Mouse (Mus musculus) erythroblast, adult 5-6 weeks (primary cell): ENCODE data around the gene Syn3. TPM values are rescaled to one million over a fixed set of nuclear protein-coding genes. Genes with fewer than 3 reads are reported as not detected.
"Not testable (repeated sequence)": the region's sequence is repeated elsewhere in the genome, so short reads cannot be mapped to it uniquely, and the experiment has no call there.

Experiments
- ATAC-seq: replicated peaks from 2 replicates; pipeline ENCODE4 v1.8.0; 2016; ENCODE audit warnings: moderate number of reproducible peaks, mild to moderate bottlenecking, moderate TSS enrichment, inconsistent platforms; ENCODE audit not compliant: poor library complexity, low FRiP score, severe bottlenecking
- total RNA-seq, 2 experiments: library from RNA; stranded (forward) in 1 of 2; stranded (reverse) in 1 of 2; fragments of 150-400 nt in 1 of 2; fragments of 200-764, 138-1000 nt in 1 of 2; gene quantifications; 2 replicates each; pipeline versions ENCODE4 v1.2.3 to v1.2.4; 2015 to 2017; ENCODE audit warnings: low replicate concordance in 2 of 2

The Syn3 gene
- total RNA-seq, 2 experiments from 2014 or later, result 0.77 TPM; not detected in 1

DNA sequence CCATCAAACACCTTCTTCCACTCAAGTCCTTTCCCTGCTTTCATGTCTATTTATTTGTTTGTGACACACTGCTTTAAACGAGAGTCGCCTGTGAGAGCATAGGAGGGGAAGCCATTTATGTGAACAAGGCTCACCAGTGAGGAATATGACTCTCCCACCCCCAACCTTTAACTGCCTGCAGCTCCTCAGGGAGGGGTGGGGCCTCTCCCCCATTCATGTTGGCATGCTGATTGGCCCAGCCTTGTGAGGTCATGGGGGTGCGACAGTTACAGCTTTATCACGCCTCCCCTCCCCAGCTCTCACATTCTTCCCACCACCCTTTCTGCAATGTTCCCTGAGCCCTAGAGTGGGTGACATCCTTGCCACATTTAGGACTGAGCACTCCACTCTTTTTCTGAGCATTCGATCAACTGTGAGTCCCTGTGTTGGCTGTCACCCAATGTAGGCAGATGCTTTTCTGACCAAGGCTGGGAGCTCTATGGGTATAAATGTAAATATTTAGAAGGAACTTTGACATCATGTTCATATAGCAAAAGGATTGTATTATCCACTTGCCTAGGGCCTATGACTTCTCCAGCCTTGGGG is 361.0 kb downstream of the Syn3 start:
- no peak for ATAC-seq

DNA sequence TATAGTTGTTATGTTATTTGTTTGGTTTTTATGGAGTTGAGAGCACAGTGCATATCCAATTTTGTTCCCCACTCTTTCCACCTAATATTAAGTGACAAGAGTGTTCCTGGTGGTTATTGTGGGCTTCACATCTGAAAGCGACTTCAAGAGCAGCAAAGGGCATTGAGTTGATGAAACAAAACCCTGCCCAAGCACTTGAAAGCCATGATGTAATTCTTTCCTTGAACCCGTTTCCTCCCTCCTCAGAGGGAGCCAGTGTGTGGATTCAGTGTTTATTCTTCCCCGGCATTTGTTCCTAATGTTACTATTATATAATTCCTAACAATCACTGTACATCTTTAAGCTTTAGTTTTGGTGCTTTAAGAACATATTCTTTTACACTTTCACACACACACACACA is 361.6 kb downstream of the Syn3 start:
- no peak for ATAC-seq

DNA sequence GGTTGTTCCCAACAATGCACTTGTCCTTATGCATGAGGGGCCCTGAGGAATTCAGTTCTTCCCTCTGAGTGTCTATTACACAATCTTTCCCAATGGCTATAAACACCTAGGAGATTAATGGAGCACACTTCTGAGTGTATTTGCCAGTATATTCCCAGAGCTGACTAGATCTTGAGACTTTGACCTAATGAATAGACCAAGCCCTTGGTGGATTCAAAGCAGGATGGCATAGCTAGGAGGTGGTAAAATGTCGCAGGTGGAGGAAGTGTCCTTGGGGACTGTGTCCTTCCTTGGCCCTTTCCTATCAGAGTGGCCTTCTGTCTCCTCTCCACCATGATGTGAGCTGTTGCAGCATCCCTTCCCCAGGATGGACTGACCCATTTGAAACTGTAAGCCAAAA is 362.4 kb downstream of the Syn3 start:
- no peak for ATAC-seq

DNA sequence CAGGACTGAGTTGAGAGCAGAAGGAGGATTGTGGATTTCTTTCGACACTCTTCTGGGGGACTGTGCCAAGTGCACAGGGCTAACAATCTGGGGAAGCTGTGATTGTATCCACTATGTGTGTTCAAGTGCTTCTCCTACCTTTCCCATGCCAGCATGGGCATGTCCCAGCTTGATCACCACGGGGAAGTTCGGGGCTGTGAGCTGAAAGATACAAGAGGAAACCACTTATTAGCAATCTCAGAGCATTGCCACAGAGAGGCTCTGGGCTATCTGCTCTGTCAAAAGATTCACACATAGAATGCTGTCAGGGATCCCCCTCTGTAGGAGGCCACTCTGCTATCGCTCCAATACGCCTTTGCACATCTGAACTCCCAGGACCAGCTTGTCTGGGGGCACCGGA is 363.8 kb downstream of the Syn3 start:
- no peak for ATAC-seq

GRCm38 (mm10) chr10:86134336-86134735 is 364.4 kb downstream of the Syn3 start:
- no peak for ATAC-seq

DNA sequence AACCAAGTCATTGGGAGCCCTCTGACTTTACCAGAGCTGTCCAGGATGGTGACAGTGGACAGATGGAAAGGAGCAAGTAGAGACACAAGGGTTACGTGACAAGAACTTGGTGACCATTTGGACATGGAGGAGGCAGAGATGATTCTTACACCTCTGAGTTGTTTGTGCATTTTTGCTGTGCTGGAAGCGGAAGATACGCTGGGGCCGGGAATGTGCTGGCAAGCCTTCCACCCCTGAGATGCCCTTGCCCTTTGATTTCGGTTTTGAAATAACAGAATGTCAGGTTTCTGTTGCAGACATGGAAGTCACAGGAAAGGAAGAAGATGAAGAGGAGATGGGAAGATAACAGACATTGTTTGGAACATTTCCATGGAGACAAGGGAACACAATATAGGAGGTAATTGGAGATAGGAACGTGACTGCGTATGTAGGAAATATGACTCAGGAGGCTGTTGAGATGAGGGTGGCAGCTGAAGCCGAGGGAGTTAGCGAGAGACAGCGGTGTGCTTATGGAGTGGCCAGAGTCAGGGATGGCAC is 366.2 kb downstream of the Syn3 start:
- no peak for ATAC-seq

GRCm38 (mm10) chr10:86129046-86129445 is 369.6 kb downstream of the Syn3 start:
- no peak for ATAC-seq

DNA sequence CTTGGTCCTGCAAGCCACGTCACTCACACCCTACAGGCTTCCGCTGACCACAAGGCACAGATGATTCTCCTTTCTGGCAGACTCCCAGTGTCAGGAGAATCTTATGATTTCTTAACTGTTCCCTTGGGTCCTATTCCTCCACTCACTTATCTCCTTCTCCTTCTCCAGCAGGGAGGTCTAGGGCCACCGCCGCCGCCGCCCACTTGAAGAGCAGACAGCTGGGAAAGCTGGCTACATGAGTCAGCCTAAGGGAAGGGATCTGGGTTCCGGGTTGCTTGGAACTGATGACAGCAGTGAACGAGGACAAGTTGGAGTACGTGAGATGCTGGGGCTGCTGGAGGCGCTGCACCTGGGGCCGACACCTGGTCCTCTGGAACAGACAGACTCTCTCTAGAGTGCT is 372.2 kb downstream of the Syn3 start:
- no peak for ATAC-seq

DNA sequence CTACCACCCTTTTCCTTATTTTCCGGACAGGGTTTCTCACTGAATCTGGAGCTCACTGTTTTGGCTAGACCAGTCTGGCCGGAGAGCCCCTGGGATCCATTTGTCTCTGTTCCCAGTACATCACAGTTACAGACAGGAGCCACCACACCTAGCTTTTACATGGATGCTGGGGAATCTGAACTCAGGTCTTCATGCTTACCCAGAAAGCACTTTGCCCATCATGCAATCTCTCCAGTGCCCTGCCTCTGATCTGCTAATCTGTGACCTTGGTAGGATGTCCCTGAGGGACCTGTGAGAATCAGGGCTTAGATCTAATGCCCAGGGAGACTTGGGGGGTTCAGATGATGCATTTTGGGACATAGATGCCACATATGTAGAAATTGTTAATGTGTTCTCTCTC is 373.3 kb downstream of the Syn3 start:
- no peak for ATAC-seq

- ATAC-seq, result no peak
These were observed 374.6 kb downstream of the Syn3 start for GRCm38 (mm10) chr10:86124115-86124514.

GRCm38 (mm10) chr10:86123224-86123623 is 375.5 kb downstream of the Syn3 start:
- no peak for ATAC-seq

- not testable (repeated sequence) for ATAC-seq
These were observed 376.2 kb downstream of the Syn3 start for GRCm38 (mm10) chr10:86122456-86122855.

DNA sequence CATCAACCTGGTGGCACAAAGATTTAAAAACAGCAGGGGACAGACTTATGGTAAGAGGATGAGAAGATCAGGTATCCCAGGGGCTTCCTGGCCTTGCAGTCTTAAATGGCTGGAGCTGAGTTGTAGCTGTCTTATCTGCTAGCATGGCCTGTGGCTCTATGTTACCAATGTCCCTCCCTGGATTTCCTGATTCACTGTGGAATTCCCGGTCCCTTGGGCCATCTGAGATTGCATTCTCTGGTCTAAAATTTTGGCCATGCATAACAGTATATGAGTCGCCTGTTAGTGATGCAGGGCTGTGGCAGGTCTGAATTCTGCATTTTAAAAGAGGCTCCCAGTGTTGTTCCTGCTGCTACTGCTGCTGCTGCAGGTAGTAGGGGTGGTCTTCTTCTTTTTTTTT is 382.4 kb downstream of the Syn3 start:
- no peak for ATAC-seq

GRCm38 (mm10) chr10:86114431-86114848 is 384.3 kb downstream of the Syn3 start:
- no peak for ATAC-seq

- no peak for ATAC-seq
These were observed 389.9 kb downstream of the Syn3 start for GRCm38 (mm10) chr10:86108797-86109196.

GRCm38 (mm10) chr10:86107681-86108080 is 391.0 kb downstream of the Syn3 start:
- no peak for ATAC-seq

DNA sequence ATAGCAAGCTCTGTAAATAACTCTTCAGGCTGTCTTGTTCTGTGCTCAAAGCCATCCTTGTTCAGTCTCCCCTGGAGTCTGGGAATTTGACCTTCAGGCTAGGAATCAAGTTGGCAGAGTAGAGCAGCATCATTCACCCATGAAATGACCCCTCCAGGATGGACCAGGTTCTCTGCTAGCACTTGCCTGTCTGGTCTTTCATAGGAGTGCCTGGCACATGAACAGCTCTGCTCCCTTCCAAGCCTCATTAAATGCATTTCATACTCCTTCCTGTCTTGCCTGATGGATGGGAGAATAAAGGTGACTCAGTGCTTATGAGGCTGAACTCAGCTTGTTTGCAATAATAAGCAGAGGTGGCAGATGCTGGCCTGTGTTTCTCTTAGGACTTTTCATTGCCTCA is 394.7 kb downstream of the Syn3 start:
- no peak for ATAC-seq

GRCm38 (mm10) chr10:86100281-86100851 is 398.3 kb downstream of the Syn3 start:
- no peak for ATAC-seq

DNA sequence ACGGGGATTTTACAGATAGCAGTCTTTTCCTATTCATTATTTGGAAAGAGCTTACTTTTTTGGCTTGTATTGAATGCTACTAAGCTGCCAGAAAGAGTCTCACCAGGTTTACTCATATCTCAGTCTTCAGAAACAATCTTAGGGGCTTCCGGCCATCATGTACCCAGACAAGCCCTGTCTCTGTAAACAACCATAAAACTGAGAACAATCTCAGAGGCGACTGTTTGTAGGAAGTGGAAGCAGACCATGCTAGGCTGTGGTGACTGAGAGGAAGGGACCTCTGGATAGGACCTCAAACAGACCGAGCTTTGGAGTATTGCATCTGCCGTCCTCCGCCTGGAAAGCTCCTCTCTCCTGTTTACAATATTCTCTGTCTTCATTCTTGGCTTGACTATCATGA is 400.3 kb downstream of the Syn3 start:
- ATAC-seq, result no peak

DNA sequence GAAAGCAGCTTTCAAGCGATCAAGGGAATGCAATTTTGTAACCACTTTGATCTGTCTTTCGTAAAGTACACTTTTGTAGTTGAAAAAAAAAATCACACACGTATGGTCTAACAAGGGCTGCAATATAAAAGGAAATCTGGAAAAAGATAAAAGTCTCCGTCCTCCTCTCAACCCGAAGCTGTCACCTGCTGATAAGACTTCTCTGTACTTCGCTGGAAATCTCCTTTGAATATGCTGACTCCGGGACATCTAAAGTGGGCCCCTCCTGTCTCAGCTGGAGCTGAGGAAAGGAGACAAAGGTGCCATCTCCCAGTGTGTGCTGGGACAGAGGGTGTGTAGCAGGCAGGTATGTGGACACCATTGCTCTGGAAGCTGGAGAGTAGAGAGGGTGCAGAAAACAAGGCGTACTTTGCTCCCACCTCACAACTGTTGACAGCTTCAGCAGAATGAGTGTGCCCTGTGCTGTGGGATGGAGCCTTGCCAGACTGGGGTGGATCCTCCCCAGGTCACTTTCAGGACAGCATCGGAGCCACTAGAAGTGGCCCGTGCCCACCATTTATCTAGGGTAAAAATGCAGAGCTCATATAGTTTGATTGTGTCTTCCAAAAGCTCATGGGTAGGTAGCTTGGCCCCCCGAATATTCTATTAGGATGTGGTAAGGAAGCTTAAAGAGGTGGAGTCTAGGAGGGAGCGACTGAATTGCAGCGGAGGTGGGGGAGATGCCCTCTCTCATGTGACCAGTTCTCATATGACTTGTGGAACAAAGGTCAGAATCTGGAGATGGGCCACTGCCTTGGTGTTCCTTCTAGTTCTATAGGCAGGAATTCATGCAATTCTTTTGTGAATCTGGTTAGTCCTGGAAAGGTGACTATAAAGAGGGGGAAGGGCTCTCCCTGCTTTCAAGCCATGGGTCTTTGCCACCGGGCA is 405.3 kb downstream of the Syn3 start:
- ATAC-seq, result no peak

DNA sequence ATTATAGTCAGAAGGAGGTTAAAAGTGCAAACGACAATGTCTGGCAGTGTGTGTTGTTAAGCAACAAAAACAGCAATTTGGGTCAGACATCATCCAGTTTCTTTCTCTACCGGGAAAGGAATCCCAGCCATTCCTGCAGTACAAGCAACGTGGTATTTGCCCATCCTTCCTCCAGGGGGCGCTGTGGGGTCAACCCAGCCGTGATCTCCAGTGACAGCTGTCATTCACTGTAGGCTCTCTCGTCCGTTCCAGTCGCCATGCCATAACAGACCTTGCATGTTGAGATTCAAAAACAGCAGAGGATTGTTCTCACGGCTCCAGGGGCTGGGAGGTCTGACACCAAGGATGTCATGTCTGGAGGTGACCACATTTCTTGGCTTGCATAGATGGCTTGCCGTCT is 406.8 kb downstream of the Syn3 start:
- peak; percentile 77; the same call in 1 of the 2 replicates for ATAC-seq
